Mouse (Mus musculus) subcutaneous adipose tissue, adult 2 months (tissue): ENCODE measurements around the gene Olfr806. TPM values are rescaled to one million over a fixed set of nuclear protein-coding genes. Genes with fewer than 3 reads are reported as not detected.

Experiments used
- polyA plus RNA-seq: library from polyadenylated mRNA; depleted of rRNA; stranded (reverse); fragments of >200 nt; gene quantifications from 2 replicates; pipeline ENCODE4 v1.2.3, GENCODE M21; 2012; ENCODE audit warnings: low replicate concordance; rRNA removed

Gene Olfr806
- not detected in 2 replicates for polyA plus RNA-seq

GRCm38 (mm10) chr10:129741821-129742220, at the start of gene Olfr806:
TSS of gene Olfr806 (minus strand) at chr10:129741921.

DNA sequence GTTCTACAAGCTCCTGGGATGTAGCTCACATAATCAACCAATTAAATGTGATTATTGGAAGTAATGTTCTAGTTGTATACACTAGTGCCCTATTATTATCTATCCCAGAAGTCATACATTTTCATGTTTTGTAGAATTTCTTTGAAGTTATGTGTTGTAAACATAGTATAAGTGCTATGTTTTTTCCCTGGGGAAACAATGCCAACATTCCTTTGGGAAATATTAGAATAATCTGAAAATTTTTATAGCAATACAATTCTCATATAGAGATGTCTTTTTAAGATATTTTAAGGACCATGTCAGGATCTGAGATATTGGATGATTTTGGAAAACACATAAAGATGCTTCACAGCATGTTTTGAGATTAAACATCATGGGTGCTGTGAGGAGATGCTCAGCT, 32.6 kb upstream of the Olfr806 start, which contains the start of gene Olfr809:
TSS of gene Olfr809 (plus strand) at position 301 of the 400 bp plus-strand sequence.

DNA sequence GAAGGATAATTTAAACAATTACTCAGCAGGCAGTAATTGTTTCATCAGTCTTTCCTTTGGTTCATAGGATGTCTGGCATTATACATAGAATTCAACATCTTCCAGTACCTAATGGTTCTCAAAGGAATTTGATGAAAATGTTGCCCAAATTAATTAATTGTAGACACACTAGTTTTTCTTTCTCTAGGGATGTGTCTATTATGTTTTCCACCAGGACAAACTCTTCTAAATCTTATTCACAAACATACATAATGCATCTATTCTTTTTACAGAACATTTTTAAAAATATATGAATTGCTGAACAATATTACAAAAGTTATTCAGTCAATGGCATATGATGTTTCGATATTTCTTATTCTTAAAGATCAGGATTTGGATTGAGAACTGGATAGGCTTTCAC, 23.5 kb upstream of the Olfr806 start, which contains the start of gene Olfr808:
TSS of gene Olfr808 (plus strand) at position 301 of the 400 bp plus-strand sequence.

DNA sequence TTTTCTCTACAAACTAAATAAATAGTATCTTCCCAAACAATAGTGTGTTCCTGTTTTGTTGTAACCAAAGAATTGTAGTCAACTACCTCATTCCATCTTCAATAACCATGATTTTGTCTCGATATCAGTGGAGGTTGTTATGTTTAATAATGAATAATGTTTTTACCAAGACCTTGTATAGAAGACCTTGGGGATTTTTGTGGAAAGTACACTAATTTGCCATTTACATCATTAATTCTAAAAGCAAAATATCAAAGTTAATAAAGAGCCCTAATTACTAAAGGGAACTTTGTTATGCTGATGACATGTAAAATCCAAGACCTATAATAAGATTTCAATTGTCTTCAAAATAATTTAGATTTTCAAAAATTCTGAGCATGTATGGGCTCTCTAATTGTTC, 16.0 kb upstream of the Olfr806 start, which contains the start of gene Olfr807:
TSS of gene Olfr807 (minus strand) at position 101 of the 400 bp plus-strand sequence.

DNA sequence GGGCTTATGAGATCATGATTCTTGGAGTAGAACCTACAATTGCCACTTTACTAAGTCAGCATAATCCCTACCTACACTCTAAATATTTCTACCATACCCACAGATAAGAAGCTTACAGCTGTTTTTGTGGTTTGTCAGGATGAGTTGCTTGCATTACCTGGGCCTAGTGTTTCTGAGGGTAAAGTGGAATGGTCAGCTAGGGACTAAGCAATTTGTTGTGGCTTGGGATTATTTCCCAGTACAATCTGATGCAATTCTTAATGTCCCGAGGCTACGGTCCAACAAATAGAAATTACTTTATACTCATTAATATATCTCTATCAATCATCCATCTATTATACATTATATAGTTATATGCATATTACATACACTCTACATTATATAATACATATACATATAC, 12.4 kb downstream of the Olfr806 start, which contains the start of gene Olfr805:
TSS of gene Olfr805 (minus strand) at position 101 of the 400 bp plus-strand sequence.

DNA sequence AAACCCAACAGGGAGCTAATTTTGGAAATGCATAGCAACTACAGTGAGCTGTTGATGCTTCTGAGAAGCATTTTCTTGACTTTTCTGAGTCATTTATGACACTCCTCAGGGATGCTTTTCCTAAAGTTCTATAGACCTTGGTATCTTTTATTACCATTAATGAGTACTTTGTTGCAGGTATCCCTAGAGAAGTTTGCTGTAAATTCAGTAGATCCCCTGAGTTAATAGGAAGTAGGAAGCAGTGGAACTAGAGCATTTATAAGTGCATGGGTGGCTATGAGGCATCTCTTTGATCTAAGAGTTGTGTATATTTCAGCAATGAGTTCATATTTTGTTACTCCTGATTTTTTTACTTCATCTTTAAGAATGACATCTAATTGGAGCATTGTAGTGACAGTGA, 38.8 kb downstream of the Olfr806 start, which contains the start of gene Olfr804:
TSS of gene Olfr804 (plus strand) at position 301 of the 400 bp plus-strand sequence.

GRCm38 (mm10) chr10:129694186-129694585, 47.5 kb downstream of the Olfr806 start, which contains the start of gene Olfr803:
TSS of gene Olfr803 (minus strand) at chr10:129694286.

DNA sequence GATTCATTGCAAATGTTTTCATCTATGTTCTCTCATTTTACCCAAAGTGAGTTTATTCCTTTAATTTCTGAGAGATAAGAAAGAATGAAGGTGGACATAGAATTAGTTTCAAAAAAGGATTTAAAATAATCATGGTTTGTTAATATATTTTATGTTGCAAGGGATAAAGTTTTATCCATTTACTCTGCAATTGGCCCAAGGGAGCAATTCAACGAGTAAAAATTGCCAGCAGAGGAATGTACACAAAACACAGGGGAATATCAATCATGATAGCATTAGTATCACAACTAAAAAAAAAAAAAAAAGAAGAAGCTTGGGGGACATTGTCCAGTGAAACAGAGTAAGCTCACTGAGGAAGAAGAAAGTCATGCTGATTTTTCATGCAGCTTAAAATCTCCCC, 53.7 kb downstream of the Olfr806 start, which contains the start of gene Olfr802:
TSS of gene Olfr802 (minus strand) at position 101 of the 400 bp plus-strand sequence.

Other genes starting within 250 kb of the Olfr806 start
- not detected in 2 replicates for gene Olfr790, start 243.4 kb downstream of the Olfr806 start, polyA plus RNA-seq
- gene Olfr791, start 220.1 kb downstream of the Olfr806 start, polyA plus RNA-seq: not detected in 2 replicates
- gene Olfr792, start 202.8 kb downstream of the Olfr806 start, polyA plus RNA-seq: not detected in 2 replicates
- gene Olfr794, start 174.3 kb downstream of the Olfr806 start, polyA plus RNA-seq: not detected in 2 replicates
- gene Olfr796, start 129.4 kb downstream of the Olfr806 start, polyA plus RNA-seq: not detected in 2 replicates
- not detected in 2 replicates for gene Olfr798, start 114.0 kb downstream of the Olfr806 start, polyA plus RNA-seq
- gene Olfr799, start 104.4 kb downstream of the Olfr806 start, polyA plus RNA-seq: not detected in 2 replicates
- not detected in 2 replicates for gene Olfr800, start 84.2 kb downstream of the Olfr806 start, polyA plus RNA-seq
- not detected in 2 replicates for gene Olfr801, start 68.1 kb downstream of the Olfr806 start, polyA plus RNA-seq
- not detected in 2 replicates for gene Olfr802, start 53.8 kb downstream of the Olfr806 start, polyA plus RNA-seq
- gene Olfr803, start 47.6 kb downstream of the Olfr806 start, polyA plus RNA-seq: not detected in 2 replicates
- not detected in 2 replicates for gene Olfr804, start 38.7 kb downstream of the Olfr806 start, polyA plus RNA-seq
- gene Olfr805, start 12.5 kb downstream of the Olfr806 start, polyA plus RNA-seq: not detected in 2 replicates
- gene Olfr807, start 15.9 kb upstream of the Olfr806 start, polyA plus RNA-seq: not detected in 2 replicates
- gene Olfr808, start 23.6 kb upstream of the Olfr806 start, polyA plus RNA-seq: not detected in 2 replicates
- gene Olfr809, start 32.7 kb upstream of the Olfr806 start, polyA plus RNA-seq: not detected in 2 replicates
- gene Olfr810, start 53.0 kb upstream of the Olfr806 start, polyA plus RNA-seq: not detected in 2 replicates
- gene Olfr811, start 62.5 kb upstream of the Olfr806 start, polyA plus RNA-seq: not detected in 2 replicates
- gene Olfr812, start 104.2 kb upstream of the Olfr806 start, polyA plus RNA-seq: not detected in 2 replicates
- not detected in 2 replicates for gene Olfr813, start 113.4 kb upstream of the Olfr806 start, polyA plus RNA-seq
- gene Olfr814, start 137.9 kb upstream of the Olfr806 start, polyA plus RNA-seq: not detected in 2 replicates
- not detected in 2 replicates for gene Olfr815, start 163.9 kb upstream of the Olfr806 start, polyA plus RNA-seq
- gene Olfr816, start 173.7 kb upstream of the Olfr806 start, polyA plus RNA-seq: not detected in 2 replicates
- gene Olfr818, start 207.2 kb upstream of the Olfr806 start, polyA plus RNA-seq: not detected in 2 replicates
- gene Olfr819, start 225.3 kb upstream of the Olfr806 start, polyA plus RNA-seq: not detected in 2 replicates
- gene Olfr247, start 234.2 kb upstream of the Olfr806 start, polyA plus RNA-seq: not detected in 2 replicates
- gene Gm10310, start 243.1 kb upstream of the Olfr806 start, polyA plus RNA-seq: not detected in 2 replicates